Mouse (Mus musculus): ENCODE measurements around the gene Stxbp6.

- TF ChIP-seq CTCF (IDR thresholded peaks at IDR 0.05; ENCODE audit: low read depth, low read length) (no peak), EP300 (IDR thresholded peaks at IDR 0.05; ENCODE audit: insufficient read depth, low read depth, low read length) (no peak), POLR2A (IDR thresholded peaks at IDR 0.05; ENCODE audit: insufficient read depth, low read length) (no peak)
Observed at GRCm38 (mm10) chr12:45073331-45074041, 1.0 kb downstream of the Stxbp6 start.
